Mouse (Mus musculus): ENCODE data around the gene Wscd2.

GRCm38 (mm10) chr5:113638055-113638454 is 147.9 kb downstream of the Wscd2 start:
- TF ChIP-seq EP300 (IDR thresholded peaks at IDR 0.05; ENCODE audit: low read depth): no peak
- TF ChIP-seq CTCF (IDR thresholded peaks at IDR 0.05; ENCODE audit: low read depth): no peak
